Mouse (Mus musculus) common myeloid progenitor, adult 5-6 weeks (primary cell): ENCODE data around the gene Synpr. TPM values are rescaled to one million over a fixed set of nuclear protein-coding genes. Genes with fewer than 3 reads are reported as not detected.
A peak's percentile ranks its signal among the peaks of the same experiment; 100 is the strongest.
"Not testable (repeated sequence)": the region's sequence is repeated elsewhere in the genome, so short reads cannot be mapped to it uniquely, and the experiment has no call there.

ENCODE experiments used
- ATAC-seq: replicated peaks from 2 replicates; pipeline ENCODE4 v1.8.0; 2016; ENCODE audit warnings: low read depth, mild to moderate bottlenecking, moderate TSS enrichment, inconsistent platforms; ENCODE audit not compliant: poor library complexity, severe bottlenecking
- total RNA-seq: library from RNA; stranded (forward); fragments of 200-1000, 187-1606 nt; gene quantifications from 2 replicates; pipeline ENCODE4 v1.2.3, GENCODE M21; 2017

The Synpr gene
- not detected in 2 replicates for total RNA-seq

DNA sequence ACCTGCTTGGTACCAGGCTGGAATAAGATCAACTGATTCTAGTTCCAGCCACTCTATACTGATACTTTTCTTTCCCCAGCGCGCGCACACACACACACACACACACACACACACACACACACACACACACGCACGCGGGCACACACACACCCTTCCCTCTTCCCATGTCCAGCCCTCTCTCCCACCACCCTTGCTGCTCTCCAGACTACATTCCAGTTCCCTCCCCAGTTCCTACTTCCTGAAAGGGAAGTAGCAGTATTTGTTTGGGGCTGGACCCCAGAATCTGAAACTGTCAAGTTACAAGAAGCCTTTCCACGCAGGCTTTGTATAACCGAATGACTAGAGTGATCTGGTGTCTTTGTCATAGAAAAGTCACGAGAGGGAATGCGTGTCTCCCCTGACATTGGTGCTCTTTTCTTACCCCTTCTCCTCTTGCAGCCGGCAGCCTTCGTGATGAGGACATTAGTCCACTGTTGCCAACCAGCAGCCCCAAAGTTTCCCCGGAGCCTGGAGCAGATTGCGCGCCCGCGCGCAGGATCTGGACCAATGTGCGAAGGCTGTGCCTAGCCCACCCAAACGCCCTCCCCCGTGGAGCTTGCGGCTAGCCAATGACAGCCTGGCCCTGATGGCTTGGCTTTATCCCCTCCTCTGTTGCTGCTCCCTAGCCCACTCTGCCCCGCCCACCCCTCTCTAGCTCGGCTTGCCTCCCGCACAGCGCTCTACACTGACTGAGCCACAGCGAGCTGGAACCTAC is at the start of gene Synpr:
Synpr (plus strand) TSS at position 690 of the 754 bp plus-strand sequence.
- ATAC-seq = no peak

DNA sequence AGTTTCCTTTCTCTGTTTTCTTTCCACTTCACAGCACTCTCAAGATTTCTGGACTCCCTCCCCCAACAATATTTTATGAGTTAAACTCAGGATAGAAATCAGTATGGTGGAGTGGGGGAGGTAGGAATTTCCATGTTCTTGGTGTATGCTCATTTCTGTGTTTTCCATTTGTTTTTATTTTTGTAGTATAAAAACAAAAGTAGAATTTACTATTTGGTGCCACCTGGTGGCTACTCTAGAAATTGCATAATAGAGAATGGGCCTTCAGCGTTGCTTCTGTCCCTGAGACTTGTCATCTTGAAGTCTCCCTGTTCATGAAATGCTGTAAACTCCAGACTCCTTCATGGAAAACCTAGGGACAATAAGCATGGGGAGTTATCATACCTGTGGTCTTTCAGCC is 47.7 kb upstream of the Synpr start:
- peak; percentile 62 for ATAC-seq

DNA sequence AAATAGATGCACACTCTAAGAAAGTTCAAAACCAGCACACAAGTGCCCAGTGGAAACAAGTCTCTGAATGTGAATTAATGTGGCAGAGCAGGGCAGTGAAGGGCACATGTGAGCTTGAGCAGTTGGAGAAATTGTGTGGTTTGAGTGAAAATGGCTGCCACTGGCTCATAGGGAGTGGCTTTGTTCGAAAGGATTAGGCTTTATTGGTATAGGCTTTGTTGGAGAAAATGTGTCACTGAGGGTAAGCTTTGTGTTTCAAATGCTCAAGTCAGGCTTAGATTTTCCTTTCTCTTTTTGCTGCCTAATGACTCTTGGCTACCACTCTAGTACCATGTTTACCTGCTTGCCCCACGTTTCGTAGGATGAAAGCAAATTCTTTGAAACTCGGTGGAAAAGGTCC is 37.1 kb upstream of the Synpr start:
- no peak for ATAC-seq

DNA sequence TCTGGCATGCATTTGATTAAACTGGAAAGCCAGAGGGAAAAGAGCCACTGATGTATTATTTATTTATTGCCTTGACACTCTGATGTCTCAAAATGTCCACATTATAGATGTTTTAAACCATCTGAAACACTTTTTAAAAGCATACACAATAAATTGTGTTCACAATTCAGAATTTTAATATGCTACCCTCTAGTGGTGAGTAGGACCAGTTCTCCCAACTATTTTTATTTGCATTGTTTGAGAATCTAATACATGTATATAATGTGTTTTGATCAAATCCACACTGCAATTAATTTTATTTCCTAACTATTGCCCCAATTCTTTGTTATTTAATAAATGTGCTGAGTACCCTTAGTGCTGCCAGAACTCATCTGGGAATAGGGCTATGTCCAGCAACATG is 35.2 kb upstream of the Synpr start:
- ATAC-seq = no peak

DNA sequence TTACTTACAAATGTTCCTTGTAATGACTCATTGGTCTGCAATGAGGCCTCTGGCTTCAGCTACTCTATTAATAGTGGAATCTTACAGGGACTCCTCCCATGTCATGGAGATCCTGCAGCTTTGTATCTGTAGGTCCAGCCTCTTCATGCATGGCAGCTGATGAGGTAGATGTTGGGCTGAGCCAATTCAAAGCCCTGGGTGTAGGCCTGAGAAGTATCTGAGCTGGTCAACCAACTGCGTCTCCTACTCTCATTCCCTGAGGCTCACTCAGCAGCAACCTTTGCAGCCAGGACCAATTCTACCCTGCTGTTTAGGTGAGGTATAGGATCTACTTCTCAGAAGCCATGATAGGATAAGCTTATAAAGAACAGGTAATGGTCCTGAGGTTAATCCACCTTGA is 32.0 kb upstream of the Synpr start:
- no peak for ATAC-seq

DNA sequence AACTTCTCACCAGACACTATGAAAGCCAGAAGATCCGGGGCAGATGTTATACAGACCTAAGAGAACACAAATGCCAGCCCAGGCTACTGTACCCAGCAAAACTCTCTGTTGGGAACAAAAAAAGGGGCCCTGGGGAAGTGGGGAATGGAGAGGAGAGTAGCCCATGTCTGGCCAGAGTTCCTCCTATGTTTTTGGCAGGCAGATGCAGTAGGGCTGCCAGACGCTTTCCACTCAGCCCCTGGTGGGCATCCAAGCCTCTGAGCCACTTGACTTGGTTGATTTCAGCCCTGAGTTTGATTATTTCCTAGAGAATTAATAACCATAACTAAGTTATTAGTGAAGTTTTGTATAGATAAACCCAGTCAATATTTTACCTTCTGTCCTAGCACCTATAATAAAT is 29.8 kb upstream of the Synpr start:
- ATAC-seq = not testable (repeated sequence)

DNA sequence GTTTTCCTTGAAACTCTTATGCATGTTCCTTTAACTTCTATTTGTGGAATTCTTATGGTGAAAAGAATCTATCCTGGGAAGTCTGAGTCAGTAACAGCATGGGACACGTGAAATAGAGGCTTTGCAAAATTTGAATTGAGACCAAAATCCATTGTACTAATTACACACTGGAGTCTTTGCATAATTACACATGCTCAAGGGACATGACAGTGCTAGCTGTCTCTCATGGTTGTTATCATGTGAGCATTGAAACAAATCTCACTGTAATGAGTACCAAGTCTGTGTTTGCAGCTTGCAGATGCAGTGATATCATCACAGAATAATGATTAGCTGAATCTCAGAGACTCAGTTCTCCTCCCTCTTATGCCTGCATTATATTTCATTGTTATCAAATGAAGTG is 22.2 kb upstream of the Synpr start:
- ATAC-seq = no peak

DNA sequence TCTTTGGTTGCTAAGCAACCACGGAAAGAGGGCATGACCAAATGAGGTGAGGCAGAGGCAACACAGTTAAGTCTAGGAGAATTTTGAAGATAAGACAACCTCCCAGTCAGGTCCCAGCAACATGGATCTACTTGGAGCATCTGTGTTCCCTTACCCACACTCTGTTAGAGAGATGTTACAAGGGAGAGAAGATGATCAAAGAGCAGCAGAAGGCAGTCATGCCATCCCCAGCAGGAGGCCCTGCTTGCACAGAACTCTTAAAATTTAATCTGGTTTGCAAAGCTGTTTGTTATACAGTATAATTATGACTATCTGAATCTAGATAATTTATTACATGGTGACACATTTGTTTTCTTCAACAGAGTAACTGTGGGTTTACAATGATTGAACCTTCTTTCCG is 18.2 kb upstream of the Synpr start:
- ATAC-seq = no peak

DNA sequence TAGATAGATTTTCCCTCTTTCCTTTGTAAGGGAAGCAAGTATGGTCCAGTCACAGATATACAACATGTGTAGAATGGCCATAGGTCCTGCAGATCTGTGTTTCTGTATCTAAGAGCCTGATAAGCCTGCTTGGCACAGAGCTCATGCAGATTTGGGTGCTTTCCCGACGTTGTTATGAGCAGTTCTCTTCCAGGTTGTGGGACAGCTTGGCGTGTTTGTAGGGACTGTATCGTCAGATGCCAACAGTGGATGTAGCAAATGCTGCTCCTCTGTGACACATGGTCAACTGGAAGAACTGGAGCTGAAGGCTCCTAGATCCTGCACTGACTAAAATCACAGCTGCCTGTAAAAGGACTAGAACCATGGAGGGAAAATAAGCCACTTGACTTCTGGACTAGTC is 17.4 kb upstream of the Synpr start:
- no peak for ATAC-seq

DNA sequence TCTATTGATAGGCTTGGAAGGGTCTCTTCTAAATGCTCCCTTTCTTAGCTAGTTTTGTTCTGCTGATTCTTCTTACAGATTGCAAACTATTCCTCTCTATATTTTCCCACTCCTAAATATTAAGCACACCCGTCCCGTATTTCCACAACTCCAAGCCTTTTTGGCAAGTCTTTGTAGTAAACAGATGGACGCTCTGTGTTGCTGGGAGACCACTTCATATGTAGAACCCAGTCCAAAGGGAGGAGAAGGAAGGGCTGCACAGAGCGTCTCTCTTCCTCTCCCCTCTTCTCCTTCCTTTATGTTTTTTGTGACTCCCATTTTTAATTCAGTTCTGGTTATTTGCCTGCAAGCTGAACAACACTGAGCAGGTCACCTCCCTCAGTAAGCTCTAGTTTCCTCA is 1.4 kb upstream of the Synpr start:
- ATAC-seq = no peak

DNA sequence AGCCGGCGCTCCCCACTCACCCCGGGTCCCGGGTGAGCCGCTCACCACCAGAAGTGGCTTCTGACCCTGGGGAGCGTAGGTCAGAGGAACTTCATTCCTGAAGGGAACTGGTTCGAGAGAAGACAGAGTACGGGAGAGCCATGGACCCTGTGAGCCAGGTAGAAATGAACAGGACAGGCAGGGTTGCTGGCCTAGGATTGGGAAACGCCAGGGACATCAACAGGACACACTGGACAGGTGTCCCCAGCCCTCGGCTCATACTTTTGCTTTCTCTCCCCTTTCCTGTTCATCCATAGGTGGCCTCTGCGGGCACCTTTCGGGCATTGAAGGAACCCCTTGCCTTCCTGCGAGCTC is 242 bp downstream of the Synpr start:
- no peak for ATAC-seq

DNA sequence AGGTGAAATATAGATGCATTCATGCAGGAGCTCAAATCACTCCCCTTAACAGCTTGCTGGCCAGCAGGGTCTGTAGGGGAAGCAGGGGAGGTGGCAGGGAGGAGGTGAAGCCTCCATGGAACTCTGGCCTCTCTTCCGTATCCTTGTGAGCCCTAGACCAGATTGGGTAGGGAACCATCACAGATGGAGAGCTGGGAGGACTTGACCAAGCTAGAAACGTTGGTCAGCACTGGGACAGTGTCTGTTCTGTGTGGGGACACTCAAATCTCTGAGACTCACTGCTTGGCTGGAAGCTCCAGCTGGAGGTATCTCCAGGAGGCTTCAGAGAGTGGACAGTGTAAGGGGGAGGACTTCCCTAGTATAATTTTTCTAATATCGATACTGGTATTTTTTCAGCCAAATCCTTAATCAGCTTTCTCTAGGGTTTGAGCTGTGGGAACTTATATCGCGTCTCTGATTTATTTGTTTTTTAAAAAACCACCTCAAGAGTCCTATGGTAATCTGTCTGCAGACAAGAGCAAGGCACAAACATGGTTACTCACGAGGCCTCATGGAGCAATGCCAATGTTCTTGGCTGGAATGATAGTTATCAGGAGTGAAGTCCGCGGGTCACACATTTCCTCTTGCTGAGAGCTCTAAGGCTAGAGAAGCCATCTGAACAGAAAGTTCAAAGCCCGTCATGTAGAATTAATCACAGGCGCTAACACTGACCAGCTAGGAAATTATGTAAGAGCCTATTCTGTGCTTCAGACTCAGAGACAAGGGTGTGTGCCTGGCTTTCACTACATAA is 956 bp downstream of the Synpr start:
- ATAC-seq = no peak

DNA sequence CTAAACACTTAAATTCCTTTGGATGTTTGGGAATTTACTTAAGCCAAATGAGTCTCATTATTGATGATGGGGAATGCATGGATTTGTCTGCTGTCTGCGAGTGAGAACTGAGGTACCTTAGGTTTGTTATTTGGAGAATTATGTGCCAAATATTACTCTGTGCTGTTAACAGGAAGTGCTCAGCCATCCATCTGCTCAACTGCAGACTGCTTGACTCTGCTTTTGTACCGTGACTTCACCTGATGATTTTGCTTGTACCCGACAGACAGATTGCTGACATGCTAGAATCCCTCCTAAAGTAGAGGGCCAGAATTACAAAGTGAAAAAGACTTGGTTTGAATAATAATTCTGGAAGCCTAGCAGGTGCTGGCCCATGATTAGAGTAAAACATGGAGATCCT is 9.6 kb downstream of the Synpr start:
- no peak for ATAC-seq

DNA sequence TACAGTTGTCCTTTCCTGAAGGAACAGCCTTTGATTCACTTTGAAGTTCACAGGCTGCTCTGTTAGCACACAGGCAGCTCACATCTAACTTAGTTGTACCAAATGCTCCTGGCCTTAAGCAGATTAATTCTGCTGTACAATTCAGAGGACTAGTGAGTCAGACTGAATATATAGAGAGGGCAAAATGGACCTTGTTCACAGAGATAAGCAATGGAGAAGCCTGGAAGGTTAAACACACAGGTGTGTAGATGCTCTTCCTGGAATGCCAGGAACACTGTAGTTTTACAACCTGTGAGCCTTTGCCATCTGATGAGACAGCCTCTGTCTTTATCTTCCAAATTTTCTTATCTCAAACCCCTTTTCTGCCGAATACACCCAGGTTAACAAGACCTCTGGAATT is 29.7 kb downstream of the Synpr start:
- ATAC-seq = no peak

DNA sequence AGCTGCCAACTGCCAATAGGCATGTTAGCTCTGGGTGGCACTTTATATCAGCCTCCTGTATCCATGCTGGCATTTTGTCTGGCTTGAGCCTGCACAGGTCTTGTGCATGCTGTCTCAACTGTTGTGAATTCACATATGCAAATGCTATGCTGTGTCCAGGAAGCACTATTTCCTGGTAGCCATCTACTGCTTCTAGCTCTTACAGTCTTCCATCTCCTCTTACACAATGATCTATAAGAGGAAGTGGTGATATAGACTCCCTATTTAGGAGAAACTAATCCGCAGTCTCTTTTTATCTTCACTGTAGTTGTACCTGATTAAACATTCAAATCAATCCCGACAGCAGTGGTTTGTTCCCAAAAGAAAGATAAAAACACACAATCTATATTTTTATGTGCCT is 43.9 kb downstream of the Synpr start:
- peak; percentile 52; the same call in 1 of the 2 replicates for ATAC-seq

DNA sequence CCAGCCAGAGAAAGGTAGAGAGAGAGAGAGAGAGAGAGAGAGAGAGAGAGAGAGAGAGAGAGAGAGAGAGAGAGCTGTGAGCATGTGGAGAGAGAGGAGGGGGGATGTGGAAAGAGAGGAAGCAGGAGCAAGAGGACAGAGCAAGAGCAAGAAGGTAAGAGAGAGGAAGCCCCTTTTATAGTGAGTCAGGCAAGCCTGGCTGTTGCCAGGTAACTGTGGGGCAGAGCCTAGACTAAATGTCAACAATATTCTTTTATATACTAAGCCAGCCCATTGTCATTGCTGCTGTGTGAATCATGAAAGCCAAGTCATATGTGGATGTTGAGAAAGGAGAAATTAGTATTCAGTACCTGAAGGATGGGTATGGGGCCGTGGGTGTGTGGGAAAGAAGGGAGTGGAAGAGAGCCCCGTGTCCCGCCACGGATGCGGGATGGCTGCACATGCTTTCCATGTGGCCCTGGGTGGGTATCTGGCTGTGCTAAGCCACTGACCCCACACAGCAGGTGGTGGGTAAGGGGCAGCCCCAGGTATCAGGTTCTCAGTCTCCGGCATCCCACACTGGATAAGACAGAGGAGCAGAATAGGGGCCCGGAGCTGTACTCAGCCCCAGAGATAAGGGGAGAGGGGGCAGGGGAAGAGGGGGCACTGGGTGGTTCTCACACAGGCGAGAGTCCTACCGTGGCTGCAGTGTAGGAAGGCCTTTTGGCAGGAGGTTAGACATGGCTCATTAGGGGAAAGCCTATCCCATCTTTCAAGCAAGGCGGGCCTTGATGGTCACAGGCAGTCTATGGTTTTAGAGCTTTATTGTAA is 48.1 kb downstream of the Synpr start:
- no peak for ATAC-seq

DNA sequence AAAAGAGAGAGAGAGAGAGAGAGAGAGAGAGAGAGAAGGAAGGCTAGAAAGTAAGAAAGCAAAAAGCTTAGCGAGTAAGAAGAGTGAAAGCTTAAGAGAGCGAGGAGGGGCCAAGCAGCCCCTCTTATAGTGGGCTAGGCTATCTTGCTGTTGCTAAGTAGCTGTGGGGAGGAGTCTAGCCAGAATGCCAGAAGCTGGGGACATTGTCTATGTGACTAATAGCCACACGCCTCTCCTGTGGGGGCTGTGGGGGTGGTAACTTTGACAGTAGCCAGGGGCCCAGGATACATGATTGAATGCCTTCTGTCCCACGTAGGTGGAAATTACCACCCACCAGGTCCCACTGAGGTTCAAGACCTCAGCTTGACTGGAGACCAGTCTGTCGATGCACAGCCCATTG is 48.8 kb downstream of the Synpr start:
- ATAC-seq = no peak

DNA sequence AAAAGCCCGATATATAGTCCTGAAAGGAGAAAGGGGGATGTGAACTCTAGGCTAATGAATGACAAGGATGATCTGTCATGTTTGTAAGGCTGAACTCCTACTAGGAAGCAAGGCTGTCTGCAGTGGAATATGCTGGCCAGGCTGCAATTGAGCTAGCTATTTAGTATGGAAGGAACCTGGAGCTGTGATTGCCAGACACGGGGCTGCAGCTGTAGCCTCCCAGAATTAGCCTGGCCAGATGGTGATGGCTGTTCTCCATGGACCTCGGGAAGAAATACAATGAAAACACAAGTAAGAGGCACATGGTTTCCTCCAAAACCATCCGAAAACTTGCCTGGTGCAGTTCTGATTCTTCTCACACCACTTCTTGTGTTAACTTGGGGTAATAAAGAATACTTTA is 51.6 kb downstream of the Synpr start:
- no peak for ATAC-seq

DNA sequence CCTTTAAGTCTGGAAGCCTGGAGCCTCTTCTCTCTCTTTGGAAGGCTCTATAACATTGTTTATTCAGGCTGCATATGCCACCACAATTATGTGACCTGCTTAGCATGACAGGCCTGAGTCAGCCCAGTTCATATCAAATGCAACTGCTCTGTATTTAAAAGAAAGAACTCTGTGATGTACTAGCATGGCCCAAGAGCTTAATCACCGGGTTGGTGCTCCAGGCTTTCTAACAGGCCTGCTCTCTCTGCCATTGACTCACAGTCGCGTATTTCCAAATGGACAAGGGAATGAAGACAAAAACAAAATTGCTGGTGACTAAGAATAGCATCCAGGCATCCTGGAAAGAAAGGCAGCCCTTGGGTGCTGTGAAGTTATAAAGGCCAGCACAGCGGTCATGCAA is 56.1 kb downstream of the Synpr start:
- ATAC-seq = no peak

DNA sequence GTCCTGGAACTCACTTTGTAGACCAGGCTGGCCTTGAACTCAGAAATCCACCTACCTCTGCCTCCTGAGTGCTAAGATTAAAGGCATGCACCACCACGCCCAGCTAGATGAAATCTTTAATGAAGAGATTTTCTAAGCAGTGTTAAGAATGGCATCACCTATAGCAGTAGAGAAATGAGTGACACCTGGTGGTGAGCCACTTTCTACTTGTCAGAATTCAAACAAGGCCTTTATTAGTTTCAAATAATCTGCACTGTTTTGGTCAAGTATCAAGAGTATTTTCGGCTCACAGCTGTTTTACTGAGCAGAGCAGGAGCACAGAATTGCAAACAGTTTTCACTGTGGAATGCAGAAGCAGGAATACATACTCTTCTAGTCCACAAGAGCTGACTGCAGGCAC is 59.7 kb downstream of the Synpr start:
- ATAC-seq = no peak
